Mouse (Mus musculus) natural killer cell, adult 2 months (primary cell): Measurements from ENCODE around the gene Tex36.

Source experiments
- DNase-seq, 2 experiments: peaks; one replicate each; pipeline ENCODE4 v3.0.0; 2022; ENCODE audit warnings: low spot score in 2 of 2

Tex36 gene

GRCm38 (mm10) chr7:133591750-133592149 lies 10.2 kb downstream of the Tex36 start:
- DNase-seq: no peak

DNA sequence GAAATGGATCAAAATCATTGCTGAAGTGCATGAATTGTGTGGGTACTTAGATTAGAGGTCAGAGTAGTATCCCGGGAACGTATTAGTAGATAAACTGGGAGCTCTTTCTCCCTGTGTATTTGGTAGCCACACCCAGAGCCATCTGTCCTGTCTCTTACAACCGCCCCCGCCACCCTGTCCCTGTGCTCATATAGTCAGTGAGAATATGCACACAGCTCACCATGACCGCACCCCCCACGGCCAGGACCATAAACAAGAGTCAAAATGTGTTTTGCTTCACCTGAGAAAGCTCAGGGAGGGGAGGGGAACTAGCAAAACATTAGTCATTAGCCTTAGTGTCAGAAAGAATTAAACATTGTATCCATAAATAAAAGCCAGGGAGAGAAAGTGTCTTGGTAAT lies 18.7 kb downstream of the Tex36 start:
- DNase-seq: no peak

- no peak for DNase-seq
These were observed 21.7 kb downstream of the Tex36 start for GRCm38 (mm10) chr7:133580296-133580640.

GRCm38 (mm10) chr7:133579491-133580295 lies 22.3 kb downstream of the Tex36 start:
- DNase-seq: no peak

- DNase-seq: no peak
These were observed 25.1 kb downstream of the Tex36 start for GRCm38 (mm10) chr7:133576825-133577224.

DNA sequence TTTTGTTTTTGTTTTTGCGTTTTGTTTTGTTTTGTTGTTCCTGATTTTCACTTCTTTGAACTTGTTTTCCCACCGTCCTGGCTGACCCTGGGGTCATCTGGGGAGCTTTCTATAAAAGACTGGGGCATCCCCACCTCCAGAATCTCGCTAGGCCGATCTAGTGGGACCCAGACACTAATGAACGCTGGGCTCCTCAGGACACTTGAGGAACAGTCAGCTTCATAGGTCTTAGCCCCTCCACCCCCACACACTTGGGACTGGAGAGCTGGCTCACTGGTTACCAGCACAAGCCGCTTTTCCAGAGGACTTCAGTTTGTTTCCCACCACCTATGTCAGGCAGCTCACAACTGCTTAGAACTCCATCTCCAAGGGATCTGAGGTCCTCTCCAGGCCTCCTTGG lies 25.7 kb downstream of the Tex36 start:
- no peak for DNase-seq

GRCm38 (mm10) chr7:133571927-133572326 lies 30.0 kb downstream of the Tex36 start:
- no peak for DNase-seq

GRCm38 (mm10) chr7:133569194-133569880 lies 32.6 kb downstream of the Tex36 start:
- DNase-seq: no peak

DNA sequence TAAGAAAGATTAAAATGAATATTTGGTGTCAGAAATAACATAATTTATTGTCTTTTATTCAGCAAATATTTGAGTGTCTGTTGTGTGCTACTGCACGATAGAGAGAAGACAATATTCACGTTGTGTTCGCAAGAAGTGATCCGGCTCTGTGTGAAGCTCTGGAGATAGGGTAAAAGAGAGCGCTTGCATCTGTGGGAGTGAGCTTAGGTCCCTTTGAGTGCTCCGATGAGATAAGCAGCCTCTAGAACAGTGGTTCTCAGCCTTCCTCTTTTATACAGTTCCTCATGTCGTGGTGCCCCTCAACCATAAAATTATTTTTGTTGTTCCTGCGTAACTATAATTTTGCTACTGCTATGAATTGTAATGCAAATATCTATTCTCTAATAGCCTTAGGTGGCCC lies 37.4 kb downstream of the Tex36 start:
- DNase-seq: no peak

- no peak for DNase-seq
These were observed 38.7 kb downstream of the Tex36 start for GRCm38 (mm10) chr7:133563175-133563824.

DNA sequence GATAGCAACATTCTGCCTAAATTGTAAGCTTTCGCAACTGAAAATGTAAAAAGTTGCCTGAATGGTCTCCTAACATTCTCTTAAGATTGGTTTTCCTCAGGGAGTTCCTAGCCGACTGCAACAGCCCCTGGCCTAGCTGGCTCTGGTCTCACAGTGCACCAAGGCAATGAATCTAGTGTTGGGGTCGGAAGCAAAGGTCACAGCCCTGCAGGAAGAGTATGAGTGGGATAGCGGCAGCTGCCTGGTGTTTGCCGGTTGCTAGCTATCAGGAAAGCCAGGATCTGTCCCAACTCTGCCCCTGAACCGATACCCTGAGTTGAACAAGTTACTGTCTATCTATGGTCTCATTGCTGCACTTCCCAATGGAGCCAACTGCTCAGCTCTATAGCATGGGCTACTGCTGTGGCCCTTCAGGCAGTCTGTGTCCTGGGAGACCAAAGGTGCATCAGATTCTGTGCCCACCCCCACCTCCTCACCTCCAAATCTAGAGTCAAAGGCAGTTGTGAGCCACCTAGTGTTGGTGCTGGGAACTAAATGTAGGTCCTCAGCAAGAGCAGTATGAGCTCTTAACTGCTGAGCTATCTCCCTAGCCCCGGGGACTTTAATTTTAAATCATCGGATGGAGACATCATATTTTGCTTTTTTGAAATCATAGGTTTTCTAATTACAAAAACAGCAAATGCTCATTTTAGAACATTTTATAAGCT lies 46.0 kb downstream of the Tex36 start:
- no peak for DNase-seq

DNA sequence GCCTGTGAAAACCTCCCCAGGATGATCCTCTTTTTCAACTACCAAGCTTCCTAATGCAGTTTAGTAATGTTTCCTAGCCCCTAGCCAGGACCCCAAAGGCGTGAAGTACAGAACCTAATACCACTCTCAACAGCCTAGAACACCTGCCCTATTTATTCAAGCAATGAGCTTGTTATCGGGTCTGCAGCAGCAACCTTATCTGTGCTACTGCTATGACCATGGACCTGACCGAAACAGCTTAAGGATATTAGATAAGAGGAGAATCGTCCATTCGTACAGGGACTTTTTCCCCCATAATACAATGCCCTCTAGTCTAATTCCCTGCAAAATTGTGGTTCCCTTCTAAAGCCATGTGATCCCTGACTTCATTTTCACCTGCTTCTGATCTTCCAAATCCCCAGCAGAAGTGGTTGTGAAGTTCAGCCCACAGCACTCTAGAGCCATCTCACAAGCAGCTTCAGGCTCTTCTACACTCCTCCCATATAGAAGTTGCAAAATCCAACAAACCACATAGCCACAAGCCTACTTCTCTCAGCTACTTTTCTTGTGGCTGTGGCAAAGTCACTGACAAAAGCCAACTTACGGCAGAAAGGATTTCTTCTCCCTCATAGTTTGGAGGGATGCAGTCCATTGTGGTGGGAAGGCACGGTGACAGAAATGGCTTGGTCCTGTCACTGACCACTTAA lies 49.5 kb downstream of the Tex36 start:
- DNase-seq: no peak

DNA sequence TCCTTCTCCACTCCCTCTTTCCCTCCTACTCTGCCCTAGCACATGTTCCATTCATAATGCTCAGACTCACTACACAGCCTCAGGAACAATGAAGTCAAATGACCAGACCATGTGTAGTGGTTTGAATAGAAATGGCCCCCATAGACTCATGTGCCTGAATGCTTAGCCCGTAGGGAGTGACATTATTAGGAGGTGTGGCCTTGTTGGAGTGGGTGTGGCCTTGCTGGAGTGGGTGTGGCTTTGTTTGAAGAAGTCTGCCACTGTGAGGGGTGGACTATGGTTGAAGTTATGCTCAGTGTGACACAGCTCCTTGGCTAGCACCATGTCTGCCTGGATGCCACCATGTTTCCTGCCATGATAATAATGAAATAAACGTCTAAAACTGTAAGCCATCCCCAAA lies 51.0 kb downstream of the Tex36 start:
- DNase-seq: no peak

GRCm38 (mm10) chr7:133548434-133548833 lies 53.5 kb downstream of the Tex36 start:
- no peak for DNase-seq

- DNase-seq: no peak
These were observed 56.3 kb downstream of the Tex36 start for GRCm38 (mm10) chr7:133545631-133546030.

DNA sequence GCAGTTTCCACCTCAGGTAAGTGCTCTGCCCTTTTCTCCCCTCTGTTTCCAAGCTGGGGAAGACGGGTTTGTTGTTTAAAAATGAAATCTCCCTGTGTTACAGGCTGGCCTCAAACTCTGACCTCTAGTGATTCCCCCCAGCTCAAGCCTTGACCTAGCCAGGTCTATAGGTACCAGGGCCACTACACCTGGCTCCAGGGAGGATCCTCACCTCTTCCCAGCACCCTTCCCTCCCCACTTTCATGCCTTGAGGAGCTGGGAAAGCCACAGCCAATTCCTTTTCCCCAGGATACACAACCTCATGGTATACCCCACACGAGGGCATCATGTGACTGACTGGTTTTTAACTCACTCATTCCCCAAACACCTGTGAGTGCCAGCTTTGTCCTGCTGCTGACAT lies 57.0 kb downstream of the Tex36 start:
- no peak for DNase-seq

DNA sequence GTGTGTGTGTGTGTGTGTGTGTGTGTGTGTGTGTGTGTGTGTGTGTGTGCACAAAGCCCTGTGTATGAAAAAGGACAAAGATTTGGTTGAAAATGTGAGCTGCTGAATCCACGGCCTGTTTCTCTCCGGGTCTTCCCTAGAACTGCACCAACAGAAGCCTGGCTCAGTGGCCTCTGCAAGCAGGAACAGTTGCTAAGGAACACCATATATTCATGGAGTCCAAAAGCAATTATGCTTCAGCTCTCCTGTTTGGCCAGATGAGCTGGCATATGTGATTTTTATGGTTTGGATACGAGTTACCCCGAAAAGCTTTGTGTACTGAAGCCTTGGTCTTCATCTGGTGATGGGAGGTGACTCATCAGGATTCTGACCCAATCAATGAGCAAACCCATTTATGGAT lies 58.8 kb downstream of the Tex36 start:
- DNase-seq: no peak

- DNase-seq: no peak
These were observed 64.6 kb downstream of the Tex36 start for GRCm38 (mm10) chr7:133537366-133537765.
